Mouse (Mus musculus) frontal cortex, postnatal 14 days (tissue): Measurements from ENCODE around the gene Kat6b.
"Not testable (repeated sequence)": the region's sequence is repeated elsewhere in the genome, so short reads cannot be mapped to it uniquely, and the experiment has no call there.

ENCODE experiments used
- DNase-seq, 2 experiments: peaks; one replicate each; pipeline ENCODE4 v3.0.0; 2022; ENCODE audit warnings: low spot score in 2 of 2

Gene Kat6b

DNA sequence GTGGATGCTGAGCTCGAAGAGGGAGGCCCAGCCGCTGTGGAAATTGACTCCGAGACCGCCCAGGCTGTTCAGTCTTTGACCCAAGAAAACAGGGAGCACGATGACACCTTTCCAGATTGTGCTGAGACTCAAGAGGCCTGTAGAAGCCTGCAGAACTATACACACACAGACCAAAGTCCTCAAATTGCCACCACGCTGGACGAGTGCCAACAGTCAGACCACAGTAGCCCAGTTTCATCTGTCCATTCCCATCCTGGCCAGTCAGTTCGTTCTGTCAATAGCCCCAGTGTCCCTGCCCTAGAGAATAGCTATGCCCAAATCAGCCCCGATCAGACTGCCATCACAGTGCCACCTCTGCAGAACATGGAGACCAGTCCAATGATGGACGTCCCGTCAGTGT lies 188.0 kb downstream of the Kat6b start:
- no peak for DNase-seq

DNA sequence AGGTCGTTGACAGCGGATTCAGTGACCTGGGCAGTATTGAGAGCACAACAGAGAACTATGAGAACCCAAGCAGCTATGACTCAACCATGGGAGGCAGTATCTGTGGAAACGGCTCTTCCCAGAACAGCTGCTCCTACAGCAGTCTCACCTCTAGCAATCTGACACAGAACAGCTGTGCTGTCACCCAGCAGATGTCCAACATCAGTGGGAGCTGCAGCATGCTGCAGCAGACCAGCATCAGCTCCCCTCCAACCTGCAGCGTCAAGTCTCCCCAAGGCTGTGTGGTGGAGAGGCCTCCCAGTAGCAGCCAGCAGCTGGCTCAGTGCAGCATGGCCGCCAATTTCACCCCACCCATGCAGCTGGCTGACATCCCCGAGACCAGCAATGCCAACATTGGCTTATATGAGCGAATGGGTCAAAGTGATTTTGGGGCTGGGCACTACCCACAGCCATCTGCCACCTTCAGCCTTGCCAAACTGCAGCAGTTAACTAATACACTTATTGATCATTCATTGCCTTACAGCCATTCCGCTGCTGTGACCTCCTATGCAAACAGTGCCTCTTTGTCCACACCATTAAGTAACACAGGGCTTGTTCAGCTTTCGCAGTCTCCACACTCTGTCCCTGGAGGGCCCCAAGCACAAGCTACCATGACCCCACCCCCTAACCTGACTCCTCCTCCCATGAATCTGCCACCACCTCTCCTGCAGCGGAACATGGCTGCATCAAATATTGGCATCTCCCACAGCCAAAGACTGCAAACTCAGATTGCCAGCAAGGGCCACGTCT lies 188.6 kb downstream of the Kat6b start:
- DNase-seq = no peak

DNA sequence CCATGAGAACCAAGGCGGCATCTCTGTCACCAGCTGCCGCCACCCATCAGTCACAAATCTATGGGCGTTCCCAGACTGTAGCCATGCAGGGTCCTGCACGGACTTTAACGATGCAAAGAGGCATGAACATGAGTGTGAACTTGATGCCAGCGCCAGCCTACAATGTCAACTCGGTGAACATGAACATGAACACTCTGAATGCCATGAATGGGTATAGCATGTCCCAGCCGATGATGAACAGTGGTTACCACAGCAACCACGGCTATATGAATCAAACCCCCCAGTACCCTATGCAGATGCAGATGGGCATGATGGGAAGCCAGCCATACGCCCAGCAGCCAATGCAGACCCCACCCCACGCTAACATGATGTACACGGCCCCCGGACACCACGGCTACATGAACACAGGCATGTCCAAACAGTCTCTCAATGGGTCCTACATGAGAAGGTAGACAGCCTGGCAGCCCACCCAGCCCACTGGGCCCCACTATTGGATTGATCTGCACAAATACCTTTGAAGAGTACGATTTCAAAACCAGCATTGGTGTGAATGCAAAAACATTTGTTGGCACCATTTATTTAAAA lies 189.3 kb downstream of the Kat6b start:
- DNase-seq = not testable (repeated sequence)

DNA sequence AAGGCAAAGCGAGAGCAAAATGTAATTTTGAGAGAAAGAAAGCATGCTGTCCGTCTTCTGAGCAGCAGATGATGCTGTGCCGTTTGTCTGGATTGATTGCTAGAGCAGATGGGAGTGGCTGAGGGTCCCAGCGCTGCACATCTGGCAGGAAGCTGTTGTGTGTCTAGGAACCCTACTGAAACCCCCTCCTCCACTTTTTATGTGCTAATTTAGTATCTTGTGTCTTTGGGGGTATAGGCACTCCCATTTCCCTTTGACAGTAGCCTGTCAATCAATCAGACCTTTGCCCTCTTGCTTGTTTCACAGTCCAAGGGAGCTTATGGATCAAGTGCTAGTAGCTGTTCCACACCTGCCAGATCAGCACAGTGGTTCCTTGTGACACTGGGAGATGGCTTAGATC lies 191.9 kb downstream of the Kat6b start:
- no peak for DNase-seq

DNA sequence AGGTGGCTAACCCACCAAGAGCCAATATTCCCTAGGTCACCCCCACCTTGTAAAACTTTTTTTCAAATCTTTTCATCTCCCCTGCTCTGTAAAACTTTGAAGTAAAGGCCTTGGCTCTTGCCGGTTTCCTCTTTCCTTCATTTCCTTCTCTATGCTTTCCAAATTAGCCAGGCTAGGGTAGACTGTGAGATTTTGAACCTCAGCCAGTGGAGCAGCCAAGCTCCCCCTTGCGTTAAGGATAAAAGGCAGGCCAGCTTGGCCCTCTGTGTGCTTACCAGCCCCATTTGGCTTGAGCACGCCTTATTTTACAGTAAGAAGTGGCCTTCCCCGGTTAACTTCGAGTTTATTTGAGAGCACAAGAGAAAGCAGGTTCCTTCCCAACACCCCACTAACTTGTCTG lies 193.2 kb downstream of the Kat6b start:
- DNase-seq = no peak

DNA sequence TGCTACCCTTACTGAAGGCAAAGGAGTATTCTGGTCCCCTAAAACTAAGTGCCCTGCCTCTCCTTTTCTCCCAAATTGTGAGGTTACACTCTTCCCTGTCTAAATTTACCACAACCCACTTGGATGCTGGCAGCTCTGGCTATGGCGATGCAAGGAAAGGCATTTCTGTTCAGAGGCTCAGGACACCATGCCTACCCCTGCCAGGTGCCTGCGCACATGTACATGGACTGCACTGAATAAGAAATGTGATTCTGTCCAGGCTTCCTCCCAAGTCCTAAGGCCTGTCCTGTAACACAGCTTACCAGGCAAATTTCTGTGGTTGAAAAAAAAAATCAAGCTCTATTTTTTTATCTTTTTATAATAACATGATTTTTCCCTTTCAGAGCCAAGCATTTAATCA lies 195.0 kb downstream of the Kat6b start:
- no peak for DNase-seq

DNA sequence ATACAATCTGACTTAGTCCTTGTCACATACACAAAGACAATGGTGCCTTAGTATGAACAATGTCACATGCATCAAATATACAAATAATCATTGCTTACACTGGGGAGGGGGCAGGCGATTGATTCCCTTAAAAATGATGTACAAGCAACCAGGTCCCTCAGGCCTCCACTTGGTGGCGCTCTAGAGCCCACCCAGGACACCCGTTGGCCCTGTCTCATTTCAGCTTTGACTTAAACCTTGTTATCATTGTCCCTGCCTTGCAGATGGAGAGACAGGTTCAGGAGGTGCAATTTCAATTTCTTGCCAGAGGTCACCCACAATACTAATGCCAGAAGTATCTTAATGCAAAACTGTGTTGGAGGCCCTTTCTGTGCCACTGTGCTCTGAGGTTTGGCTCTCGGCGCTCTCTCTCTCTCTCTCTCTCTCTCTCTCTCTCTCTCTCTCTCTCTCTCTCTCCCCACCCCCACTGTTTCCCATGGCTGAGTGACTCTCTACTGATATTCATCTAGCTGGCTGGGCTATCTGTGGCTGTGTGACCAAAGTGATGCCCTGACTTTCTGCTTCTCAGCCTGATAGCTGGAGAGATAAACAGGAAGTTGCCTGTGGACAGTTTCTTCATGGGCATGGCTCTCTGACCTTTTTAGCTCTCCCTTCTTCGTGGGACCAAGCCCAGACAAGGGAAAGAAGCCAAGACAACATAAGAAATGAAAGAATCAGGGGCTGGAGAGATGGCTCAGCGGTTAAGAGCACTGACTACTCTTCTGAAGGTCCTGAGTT lies 197.5 kb downstream of the Kat6b start:
- peak in 1 of 2 experiments; percentile 44 for DNase-seq

DNA sequence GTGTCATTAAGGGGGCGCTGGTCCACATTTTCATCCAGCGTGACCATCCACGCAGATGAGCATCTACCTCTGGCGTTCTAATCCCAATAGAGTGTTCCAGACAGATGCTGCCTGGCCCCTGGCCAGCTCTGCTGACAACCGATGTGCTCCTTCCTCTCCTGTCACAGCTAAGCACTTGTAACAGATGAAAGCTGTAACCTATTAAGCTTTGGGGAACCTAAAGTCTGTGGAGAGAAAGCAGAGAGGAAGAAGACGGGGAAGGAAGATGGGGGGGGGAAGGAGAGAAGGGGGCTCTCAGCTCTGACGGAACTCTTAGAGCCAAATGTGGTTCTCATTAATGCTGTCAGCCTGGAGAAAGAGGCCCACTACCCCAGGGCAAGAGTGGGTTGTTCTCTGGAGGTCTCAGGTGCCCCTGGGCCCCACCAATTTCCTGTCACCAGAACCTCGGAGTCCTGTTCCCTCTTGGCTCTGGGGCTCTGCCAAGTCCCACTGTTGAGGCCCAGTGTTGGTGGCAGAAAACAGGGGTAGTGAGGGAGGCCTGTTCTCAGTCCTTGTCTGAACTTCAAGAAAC lies 198.5 kb downstream of the Kat6b start:
- DNase-seq = no peak

DNA sequence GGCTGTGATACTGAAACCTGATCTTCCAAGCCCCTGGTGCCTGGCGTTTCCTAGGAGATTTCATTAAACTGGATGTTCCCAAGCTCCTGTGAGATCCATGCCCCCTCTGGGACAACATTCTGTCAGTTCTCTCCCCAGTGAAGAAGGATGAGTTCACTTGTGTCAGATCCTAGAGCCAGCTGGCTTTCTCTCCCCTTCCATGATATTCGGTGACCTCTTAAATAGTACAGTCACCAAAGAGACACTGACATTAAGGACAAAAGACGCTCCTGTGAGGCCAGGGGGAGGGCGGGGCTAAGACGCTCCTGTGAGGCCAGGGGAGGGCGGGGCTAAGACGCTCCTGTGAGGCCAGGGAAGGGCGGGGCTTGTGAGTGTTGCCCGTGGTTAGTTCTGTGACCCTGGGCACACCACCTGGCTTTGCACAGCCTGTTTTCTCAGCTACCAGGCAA lies 201.5 kb downstream of the Kat6b start:
- no peak for DNase-seq

DNA sequence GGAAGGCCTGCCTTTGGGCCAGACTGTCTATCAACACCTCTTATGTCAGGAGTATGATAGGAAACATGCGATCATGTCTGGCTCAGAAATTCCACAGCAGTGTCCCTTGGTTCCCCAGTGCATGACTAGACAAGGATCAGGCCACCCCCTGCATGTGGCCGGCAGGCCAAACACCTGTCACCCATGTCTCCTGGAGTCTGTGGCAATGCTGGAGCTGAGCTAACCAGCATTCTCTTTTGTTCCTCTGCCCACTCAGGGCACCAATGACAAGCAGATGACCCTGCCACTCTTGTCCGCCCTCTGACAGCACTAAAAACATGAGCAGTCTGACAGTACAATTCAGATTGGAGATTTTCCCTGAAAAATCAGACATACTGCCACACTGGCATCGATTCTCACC lies 202.6 kb downstream of the Kat6b start:
- DNase-seq = no peak

DNA sequence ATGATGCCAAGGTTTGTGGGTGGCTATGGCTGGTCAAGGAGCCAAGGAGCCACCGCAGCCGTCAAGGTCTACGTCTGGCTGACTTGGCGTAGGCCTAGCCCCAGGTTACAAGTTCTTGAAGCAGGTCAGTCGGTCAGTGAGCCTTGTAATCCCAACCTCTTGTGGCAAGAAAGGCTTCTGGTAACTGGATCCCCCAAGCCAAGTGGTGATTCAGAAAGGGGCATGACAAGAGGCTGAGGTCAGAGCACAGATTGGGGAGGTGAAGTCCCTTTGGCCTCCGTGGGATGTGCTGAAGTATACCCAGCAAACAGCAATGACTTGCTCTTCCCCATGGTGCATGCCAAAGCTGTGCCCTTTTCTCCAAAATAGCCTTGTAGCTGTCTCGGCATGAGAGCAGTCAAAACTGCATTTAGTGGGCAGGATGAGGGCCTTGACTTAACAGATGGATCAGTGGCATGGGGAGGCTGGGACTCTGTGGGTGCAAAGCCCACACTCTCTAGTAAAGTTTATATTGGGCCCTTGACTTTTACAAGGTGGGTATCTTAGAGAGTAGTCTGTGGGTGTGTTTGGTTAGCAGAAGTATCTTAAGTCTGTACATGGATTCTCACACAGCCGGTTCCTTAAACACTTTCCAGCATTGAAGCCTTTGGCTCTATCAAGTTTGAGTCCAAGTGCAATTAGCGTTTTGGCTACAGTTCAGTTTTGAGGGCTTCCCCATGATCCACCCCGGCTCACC lies 204.3 kb downstream of the Kat6b start:
- DNase-seq = no peak

DNA sequence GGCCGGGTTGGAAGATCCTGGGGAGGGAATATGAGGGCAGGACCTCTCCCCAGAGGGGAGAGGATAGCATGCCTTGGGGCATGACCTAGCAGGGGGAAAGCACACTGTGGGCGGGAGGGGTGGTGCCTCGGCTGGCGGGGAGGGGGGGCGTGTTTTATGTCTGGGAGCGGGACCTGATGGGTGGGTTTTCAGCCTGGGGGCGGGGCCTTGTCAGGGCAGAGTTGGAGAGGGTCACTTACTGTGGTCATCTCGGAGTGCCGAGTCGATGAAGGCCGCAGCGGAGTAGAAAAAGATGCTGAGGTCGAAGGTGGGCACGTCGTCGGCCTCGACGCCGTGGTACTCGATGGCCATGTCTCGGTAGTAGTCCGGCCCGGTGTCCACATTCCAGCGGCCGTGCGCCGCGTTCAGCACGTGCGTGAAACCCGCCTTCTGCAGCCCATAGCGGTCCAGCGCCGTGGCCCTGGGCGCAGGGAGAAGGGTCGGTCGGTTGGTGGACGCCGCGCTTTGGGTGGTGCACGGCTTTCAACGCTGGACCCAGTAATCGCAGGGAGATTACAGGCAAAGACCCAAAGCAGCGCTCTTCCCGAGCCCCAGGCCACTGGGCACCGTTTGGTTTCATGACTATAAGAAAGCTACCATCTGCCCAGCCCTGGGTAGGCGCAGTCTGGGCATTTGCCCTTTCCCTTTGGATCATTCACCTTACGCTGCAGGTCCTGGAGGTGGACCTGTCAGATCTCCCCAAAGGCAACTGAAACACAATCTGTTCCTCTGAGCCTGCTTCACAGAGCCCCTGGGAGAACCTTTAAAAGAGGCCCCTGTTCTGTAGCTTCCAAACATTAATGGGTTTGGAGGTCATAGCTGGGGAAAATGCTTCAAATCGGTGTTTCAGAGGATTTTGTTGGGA lies 205.4 kb downstream of the Kat6b start:
- no peak for DNase-seq

DNA sequence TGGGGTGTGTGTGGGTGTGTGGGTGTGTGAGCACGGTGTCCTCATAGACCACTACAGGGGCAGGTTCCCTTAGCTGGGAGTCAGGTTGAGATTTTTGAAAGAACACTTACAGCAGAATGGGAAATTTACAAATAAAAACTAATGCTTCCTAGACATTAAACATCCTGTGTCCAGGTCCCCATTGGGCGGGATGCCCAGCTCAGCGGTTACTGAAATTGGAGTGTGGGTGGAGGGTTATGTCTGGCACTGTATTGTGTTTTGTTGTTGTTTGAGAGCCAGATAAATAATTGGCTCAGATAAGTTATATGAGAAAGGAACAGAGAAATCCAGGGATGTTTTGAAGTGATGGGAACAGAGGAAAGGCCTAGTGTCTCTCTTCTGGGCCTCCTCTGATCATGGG lies 209.8 kb downstream of the Kat6b start:
- DNase-seq = no peak

DNA sequence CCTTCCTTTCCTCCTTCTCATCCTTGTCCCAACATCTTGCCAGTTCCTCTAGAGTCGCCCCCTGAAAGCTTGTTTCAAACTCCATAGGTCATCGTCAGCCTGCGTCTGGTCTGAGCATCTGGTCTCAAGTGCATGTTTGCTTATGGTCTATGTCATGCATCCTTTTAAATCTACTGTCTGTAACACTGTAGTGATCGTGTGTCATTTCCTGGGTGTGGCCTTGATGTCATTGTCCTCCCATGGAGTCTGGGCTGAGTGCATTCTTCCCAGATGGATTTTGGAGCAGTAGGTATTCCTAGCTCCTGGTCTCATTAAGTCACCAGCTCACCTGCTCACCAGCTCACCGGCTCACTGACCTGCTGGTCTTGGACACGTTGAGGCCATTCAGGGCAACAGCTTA lies 213.8 kb downstream of the Kat6b start:
- DNase-seq = no peak

DNA sequence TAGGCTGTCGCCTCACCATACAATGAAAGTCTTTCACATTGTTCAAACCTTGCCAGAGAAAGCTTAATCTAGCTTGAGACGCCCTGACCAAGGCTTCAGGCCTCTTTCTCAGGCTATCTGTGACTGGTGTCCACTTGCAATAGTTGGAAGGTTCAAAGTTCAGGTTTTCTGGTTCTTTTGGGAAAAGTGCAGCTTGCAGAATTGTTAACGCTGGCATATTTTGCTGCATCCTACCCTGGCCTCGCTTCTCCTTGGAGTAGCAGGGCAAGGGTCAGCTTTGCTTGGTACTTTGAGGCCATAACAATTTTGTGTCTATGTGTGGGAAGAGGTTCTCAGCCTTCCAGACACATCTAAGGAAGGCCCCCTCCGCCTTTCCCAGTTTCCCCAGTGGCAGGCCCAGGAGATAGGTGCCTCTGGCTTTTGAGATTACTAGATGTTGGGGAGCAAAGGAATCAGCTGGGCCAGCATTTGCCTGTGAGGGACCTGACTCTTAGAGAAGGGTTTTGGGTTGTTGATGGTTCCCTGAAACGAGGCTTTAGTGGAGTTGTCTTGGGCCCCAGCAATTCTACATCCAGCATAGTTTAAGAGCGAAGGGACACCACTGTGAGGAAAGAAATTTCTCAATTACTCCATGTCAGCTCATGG lies 215.1 kb downstream of the Kat6b start:
- DNase-seq = no peak

DNA sequence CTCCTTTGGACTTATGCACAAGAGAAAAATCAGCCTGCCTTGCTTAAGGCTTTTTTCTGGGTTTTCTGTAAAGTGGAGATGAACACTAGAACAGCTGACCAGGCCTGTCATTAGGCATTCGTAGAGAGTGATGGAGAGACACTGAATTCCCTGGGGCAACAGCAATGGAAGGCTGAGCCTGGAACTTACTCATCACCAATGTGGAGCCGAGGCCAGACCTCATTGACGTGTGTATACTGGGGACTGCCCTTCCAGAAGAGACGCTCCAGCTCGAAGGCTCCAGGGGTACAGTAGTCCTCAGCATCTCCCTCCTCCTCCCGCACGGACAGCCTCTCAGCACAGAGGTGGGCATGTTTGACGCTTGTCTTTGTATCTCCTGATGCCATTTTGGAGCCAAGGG lies 221.5 kb downstream of the Kat6b start:
- no peak for DNase-seq

DNA sequence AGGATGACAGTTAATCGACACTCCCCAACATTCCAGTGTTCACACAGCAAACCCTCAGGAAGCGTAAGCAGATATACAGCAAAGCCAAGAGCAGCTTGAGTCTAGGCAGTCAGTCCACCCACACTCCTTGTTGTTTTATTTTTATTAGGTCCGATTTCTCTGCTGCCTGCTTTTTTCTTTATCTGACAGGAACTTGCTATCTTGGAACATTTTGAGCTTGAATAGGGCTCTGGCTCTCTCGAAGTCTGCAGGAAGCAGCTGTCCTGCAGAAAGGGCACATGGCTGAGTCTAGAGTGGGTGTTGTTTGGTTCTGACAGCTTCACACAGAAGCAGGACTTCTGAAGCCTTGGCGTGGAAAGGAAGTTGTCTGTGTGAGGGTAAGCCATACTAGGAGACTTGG lies 222.0 kb downstream of the Kat6b start:
- no peak for DNase-seq

DNA sequence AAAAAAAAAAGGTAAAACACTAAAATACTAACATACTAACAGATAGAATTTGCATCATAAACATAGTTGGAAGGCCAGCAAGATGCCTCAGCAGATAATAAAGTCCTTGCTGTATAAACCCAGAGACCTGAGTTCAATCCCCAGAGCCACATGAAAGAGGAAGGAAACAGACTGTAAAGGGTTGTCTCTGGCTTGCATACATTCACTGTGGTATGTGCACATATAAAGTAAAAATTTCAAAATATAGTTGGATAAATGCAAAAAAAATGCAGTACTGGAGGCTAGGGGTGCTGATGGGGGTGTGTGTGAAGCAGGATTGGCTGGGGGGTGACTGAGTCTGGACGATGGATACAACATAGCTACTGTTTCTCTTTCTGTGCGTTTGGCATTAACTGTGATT lies 224.2 kb downstream of the Kat6b start:
- DNase-seq = no peak

DNA sequence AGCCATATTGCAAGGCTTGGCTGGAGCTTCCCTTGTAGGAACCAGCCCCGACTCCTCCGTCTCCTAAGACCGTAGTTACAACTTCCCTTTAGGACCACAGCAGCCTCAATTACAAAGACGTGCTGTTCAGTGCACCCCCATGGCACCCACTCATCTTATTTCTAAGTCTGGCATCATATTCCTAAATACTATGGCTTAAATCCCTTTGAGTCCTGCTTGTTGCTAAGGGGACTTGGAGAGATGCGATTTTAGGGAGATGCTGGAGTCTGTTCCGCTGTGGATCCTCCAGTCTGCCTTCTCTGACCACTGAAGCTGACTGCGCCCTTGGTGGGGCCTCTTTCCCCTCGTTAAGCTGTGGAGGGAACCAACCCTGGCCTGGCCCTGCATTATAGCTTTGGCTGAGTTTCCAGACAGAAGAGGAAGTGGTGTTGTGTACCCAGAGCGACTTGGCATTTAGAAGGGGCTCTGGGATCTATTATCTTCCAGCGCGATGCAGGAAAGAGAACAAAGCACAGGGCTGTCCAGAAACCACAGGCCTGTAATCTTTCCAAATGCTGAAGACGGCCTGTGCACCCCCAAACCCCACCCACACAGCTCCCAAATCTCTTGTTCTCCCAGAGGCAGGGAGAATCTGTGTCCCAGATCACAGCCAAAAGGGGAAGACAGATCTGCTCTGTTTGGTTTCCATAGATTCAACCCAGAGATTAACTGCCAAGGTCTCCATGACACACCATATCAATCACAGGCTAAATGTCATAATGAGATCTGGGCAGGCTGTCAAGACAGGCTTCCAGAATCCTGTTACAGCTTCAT lies 225.7 kb downstream of the Kat6b start:
- peak; percentile 41 to 46 for DNase-seq
